Mouse (Mus musculus): ENCODE data around the gene Kat7. TPM values are rescaled to one million over a fixed set of nuclear protein-coding genes. Genes with fewer than 3 reads are reported as not detected.

Kat7 gene
- polyA plus RNA-seq, 1 experiment from 2014 or later: 81.9 TPM

GRCm38 (mm10) chr11:95273661-95274060 is 36.4 kb downstream of the Kat7 start:
- Histone ChIP-seq H3K27me3 (ENCODE audit: control insufficient read depth, insufficient read depth, low read length) (no peaks in the 10 kb centered on the region), H3K9me3 (replicated peaks; ENCODE audit: control insufficient read depth, low read length) (no peaks in the 10 kb centered on the region), H3K4me3 (ENCODE audit: low read depth, low read length) (no peak overlapping the region), H3K9ac (replicated peaks; ENCODE audit: low read length) (no peak overlapping the region), H3K27ac (replicated peaks; ENCODE audit: low read depth, low read length) (no peak overlapping the region), H3K36me3 (replicated peaks; ENCODE audit: control insufficient read depth, insufficient read depth, low read depth, low read length) (peaks cover 26% of the 10 kb centered on the region), H3K4me2 (ENCODE audit: low read depth, low read length) (no peak overlapping the region), H3K4me1 (ENCODE audit: control insufficient read depth, insufficient read depth, low read length) (no peaks in the 10 kb centered on the region)
- ATAC-seq (replicated peaks; ENCODE audit: insufficient number of reproducible peaks, low FRiP score, low TSS enrichment, low read depth) (no peak), DNase-seq (ENCODE audit: low spot score) (no peak)
- WGBS: 87% methylated on average over 5 of the region's 5 CpGs

- H3K4me1 ChIP-seq (ENCODE audit: control insufficient read depth, insufficient read depth, low read length): no peaks in the 10 kb centered on the region; the same call in 1 of the 2 replicates
- H3K36me3 ChIP-seq (replicated peaks; ENCODE audit: control insufficient read depth, insufficient read depth, low read depth, low read length): peaks cover 5% of the 10 kb centered on the region
- H3K4me2 ChIP-seq (ENCODE audit: low read depth, low read length): no peak overlapping the region
- no peaks in the 10 kb centered on the region for H3K9me3 ChIP-seq (replicated peaks; ENCODE audit: control insufficient read depth, low read length)
- no peaks in the 10 kb centered on the region for H3K27me3 ChIP-seq (ENCODE audit: control insufficient read depth, insufficient read depth, low read length)
- no peak overlapping the region for H3K9ac ChIP-seq (replicated peaks; ENCODE audit: low read length)
- no peak for DNase-seq (ENCODE audit: low spot score)
- no peak overlapping the region for H3K27ac ChIP-seq (replicated peaks; ENCODE audit: low read depth, low read length)
- 33% methylated on average over 6 of the region's 6 CpGs for WGBS
- H3K4me3 ChIP-seq (ENCODE audit: low read depth, low read length): no peak overlapping the region
- ATAC-seq (replicated peaks; ENCODE audit: insufficient number of reproducible peaks, low FRiP score, low TSS enrichment, low read depth): no peak
Measured at GRCm38 (mm10) chr11:95266540-95267245, 43.4 kb downstream of the Kat7 start.

GRCm38 (mm10) chr11:95264455-95265013 is 45.5 kb downstream of the Kat7 start:
- Histone ChIP-seq H3K4me3 (ENCODE audit: low read depth, low read length) (no peak overlapping the region), H3K4me1 (ENCODE audit: control insufficient read depth, insufficient read depth, low read length) (no peaks in the 10 kb centered on the region; the same call in 1 of the 2 replicates), H3K9me3 (replicated peaks; ENCODE audit: control insufficient read depth, low read length) (no peaks in the 10 kb centered on the region), H3K27me3 (ENCODE audit: control insufficient read depth, insufficient read depth, low read length) (no peaks in the 10 kb centered on the region; the same call in 1 of the 2 replicates), H3K36me3 (replicated peaks; ENCODE audit: control insufficient read depth, insufficient read depth, low read depth, low read length) (peaks cover 2% of the 10 kb centered on the region; the same call in 1 of the 2 replicates), H3K9ac (replicated peaks; ENCODE audit: low read length) (no peak overlapping the region), H3K4me2 (ENCODE audit: low read depth, low read length) (no peak overlapping the region), H3K27ac (replicated peaks; ENCODE audit: low read depth, low read length) (no peak overlapping the region)
- WGBS: 65% methylated on average over 4 of the region's 4 CpGs
- ATAC-seq (replicated peaks; ENCODE audit: insufficient number of reproducible peaks, low FRiP score, low TSS enrichment, low read depth) (no peak), DNase-seq (ENCODE audit: low spot score) (no peak)

- Histone ChIP-seq H3K4me2 (ENCODE audit: low read depth, low read length) (no peak overlapping the region), H3K27ac (replicated peaks; ENCODE audit: low read depth, low read length) (no peak overlapping the region), H3K9me3 (replicated peaks; ENCODE audit: control insufficient read depth, low read length) (no peaks in the 10 kb centered on the region), H3K36me3 (replicated peaks; ENCODE audit: control insufficient read depth, insufficient read depth, low read depth, low read length) (no peaks in the 10 kb centered on the region), H3K4me3 (ENCODE audit: low read depth, low read length) (no peak overlapping the region), H3K4me1 (ENCODE audit: control insufficient read depth, insufficient read depth, low read length) (no peaks in the 10 kb centered on the region; the same call in 1 of the 2 replicates), H3K9ac (replicated peaks; ENCODE audit: low read length) (no peak overlapping the region), H3K27me3 (ENCODE audit: control insufficient read depth, insufficient read depth, low read length) (peaks cover 2% of the 10 kb centered on the region; the same call in 1 of the 2 replicates)
- 13% methylated on average over 11 of the region's 11 CpGs for WGBS
- no peak for ATAC-seq (replicated peaks; ENCODE audit: insufficient number of reproducible peaks, low FRiP score, low TSS enrichment, low read depth)
- DNase-seq (ENCODE audit: low spot score): no peak
Measured at GRCm38 (mm10) chr11:95263816-95264454, 46.1 kb downstream of the Kat7 start.

- ATAC-seq (replicated peaks; ENCODE audit: insufficient number of reproducible peaks, low FRiP score, low TSS enrichment, low read depth) (no peak), DNase-seq (ENCODE audit: low spot score) (no peak)
- Histone ChIP-seq H3K9ac (replicated peaks; ENCODE audit: low read length) (no peak within 1 kb of the TSS), H3K27me3 (ENCODE audit: control insufficient read depth, insufficient read depth, low read length) (peaks cover 2% of the 10 kb centered on the region; the same call in 1 of the 2 replicates), H3K4me1 (ENCODE audit: control insufficient read depth, insufficient read depth, low read length) (no peaks in the 10 kb centered on the region; the same call in 1 of the 2 replicates), H3K4me2 (ENCODE audit: low read depth, low read length) (no peak within 1 kb of the TSS), H3K27ac (replicated peaks; ENCODE audit: low read depth, low read length) (no peak within 1 kb of the TSS), H3K36me3 (replicated peaks; ENCODE audit: control insufficient read depth, insufficient read depth, low read depth, low read length) (no peaks in the 10 kb centered on the region), H3K9me3 (replicated peaks; ENCODE audit: control insufficient read depth, low read length) (no peaks in the 10 kb centered on the region), H3K4me3 (ENCODE audit: low read depth, low read length) (no peak within 1 kb of the TSS)
- 60% methylated on average over 5 of the region's 5 CpGs for WGBS
Measured at GRCm38 (mm10) chr11:95261178-95261751, 48.8 kb downstream of the Kat7 start, which contains the start of gene Tac4. TSS of gene Tac4 (plus strand) at chr11:95261529.

GRCm38 (mm10) chr11:95259088-95259849 is 50.8 kb downstream of the Kat7 start:
- no peaks in the 10 kb centered on the region; the same call in 1 of the 2 replicates for H3K4me1 ChIP-seq (ENCODE audit: control insufficient read depth, insufficient read depth, low read length)
- H3K36me3 ChIP-seq (replicated peaks; ENCODE audit: control insufficient read depth, insufficient read depth, low read depth, low read length): no peaks in the 10 kb centered on the region
- no peaks in the 10 kb centered on the region for H3K9me3 ChIP-seq (replicated peaks; ENCODE audit: control insufficient read depth, low read length)
- ATAC-seq (replicated peaks; ENCODE audit: insufficient number of reproducible peaks, low FRiP score, low TSS enrichment, low read depth): peak; percentile 54
- under 1% methylated on average over 73 of the region's 73 CpGs for WGBS
- peak overlapping the region; percentile 50 for H3K4me3 ChIP-seq (ENCODE audit: low read depth, low read length)
- H3K27me3 ChIP-seq (ENCODE audit: control insufficient read depth, insufficient read depth, low read length): peaks cover 2% of the 10 kb centered on the region; the same call in 1 of the 2 replicates
- DNase-seq (ENCODE audit: low spot score): peak; percentile 88
- peak overlapping the region; percentile 75 for H3K9ac ChIP-seq (replicated peaks; ENCODE audit: low read length)
- peak overlapping the region; percentile 52 for H3K27ac ChIP-seq (replicated peaks; ENCODE audit: low read depth, low read length)
- peak overlapping the region; percentile 96 for H3K4me2 ChIP-seq (ENCODE audit: low read depth, low read length)

DNA sequence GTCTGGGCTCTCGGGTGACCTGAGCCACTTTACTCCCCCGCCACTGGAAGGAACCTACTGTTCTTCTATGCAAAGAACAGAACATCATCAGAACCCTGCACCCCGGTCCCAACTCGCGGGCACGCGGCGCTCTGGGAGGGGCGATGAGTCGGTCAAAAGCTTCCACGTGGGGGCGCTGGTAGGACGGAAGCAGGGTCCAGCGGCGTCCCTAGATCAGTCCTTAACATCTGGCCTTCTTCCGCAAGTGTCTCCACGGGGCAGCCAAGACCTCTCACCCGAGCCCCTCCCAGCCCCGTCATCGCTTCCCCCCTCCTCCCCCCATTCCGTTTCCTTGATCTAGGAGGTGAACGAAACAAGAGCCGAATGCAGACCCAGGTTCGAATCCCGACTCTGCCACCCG is 51.6 kb downstream of the Kat7 start:
- Histone ChIP-seq H3K4me3 (ENCODE audit: low read depth, low read length) (peak overlapping the region; percentile 50), H3K9me3 (replicated peaks; ENCODE audit: control insufficient read depth, low read length) (no peaks in the 10 kb centered on the region), H3K27me3 (ENCODE audit: control insufficient read depth, insufficient read depth, low read length) (peaks cover 2% of the 10 kb centered on the region; the same call in 1 of the 2 replicates), H3K9ac (replicated peaks; ENCODE audit: low read length) (peak overlapping the region; percentile 75), H3K36me3 (replicated peaks; ENCODE audit: control insufficient read depth, insufficient read depth, low read depth, low read length) (no peaks in the 10 kb centered on the region), H3K4me1 (ENCODE audit: control insufficient read depth, insufficient read depth, low read length) (no peaks in the 10 kb centered on the region), H3K4me2 (ENCODE audit: low read depth, low read length) (peak overlapping the region; percentile 96), H3K27ac (replicated peaks; ENCODE audit: low read depth, low read length) (peak overlapping the region; percentile 52; the same call in 1 of the 2 replicates)
- DNase-seq (ENCODE audit: low spot score): peak; percentile 82
- 0 out of 2 replicates have a peak, but pooled peaks have one; percentile 43 for ATAC-seq (replicated peaks; ENCODE audit: insufficient number of reproducible peaks, low FRiP score, low TSS enrichment, low read depth)
- WGBS: 2% methylated on average over 26 of the region's 26 CpGs
